Mouse (Mus musculus): ENCODE results near the gene Smg5. TPM values are rescaled to one million over a fixed set of nuclear protein-coding genes. Genes with fewer than 3 reads are reported as not detected.
"Not testable (repeated sequence)": the region's sequence is repeated elsewhere in the genome, so short reads cannot be mapped to it uniquely, and the experiment has no call there.

Gene Smg5
- 10 to 100 TPM; 63.7 to 71.6 TPM for total RNA-seq (2021)

DNA sequence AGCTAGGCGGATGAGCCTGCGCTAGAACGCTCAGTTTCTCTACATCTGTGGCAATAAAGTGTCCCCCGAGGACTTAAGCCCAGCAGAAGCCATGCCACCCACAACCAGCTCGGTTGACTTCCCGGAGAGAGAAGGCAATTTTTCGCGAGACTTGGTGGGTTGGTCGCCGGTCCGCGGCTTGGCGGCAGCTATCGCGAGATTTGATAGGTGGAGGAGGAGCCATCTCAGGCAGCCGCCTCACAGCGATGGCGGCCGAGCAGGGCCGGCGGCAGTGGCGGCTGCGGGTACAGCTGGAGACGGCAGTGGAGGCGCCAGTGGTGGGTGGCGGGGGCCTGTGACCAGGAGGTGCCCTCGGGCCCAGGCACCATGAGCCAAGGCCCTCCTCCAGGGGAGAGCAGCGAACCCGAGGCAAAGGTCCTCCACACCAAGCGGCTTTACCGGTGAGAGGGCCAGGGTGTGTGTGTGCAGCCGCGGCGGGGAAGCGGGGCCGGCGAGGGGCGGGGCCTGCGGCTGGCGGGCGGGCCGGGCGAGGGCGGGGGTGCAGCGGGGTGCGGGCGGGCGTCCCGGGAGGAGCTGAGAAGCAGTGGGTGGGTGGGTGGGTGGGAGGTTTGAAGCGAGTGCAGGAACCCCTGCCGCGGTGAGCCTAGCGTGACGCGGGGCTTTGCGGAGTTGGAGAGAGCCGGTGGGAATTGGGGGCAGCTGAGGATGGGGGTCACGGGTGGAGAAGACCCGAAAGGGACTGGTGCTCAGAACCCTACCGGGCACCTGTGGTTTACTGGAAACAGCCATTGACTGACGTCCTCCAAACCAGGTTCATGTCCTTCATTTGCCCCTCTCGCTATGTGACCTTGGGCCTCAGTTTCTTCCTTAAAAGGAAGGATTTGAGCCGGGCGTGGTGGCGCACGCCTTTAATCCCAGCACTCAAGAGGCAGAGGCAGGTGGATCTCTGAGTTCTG lies at the start of gene Smg5, which contains the start of gene Tmem79:
Smg5 (plus strand) TSS at position 203 of the 956 bp plus-strand sequence.
Tmem79 (minus strand) TSS at position 91 of the 956 bp plus-strand sequence.
- peak; percentile 91 to 95 for DNase-seq (ENCODE audit: extremely low spot score in 1 of 2, low spot score in 1 of 2)

DNA sequence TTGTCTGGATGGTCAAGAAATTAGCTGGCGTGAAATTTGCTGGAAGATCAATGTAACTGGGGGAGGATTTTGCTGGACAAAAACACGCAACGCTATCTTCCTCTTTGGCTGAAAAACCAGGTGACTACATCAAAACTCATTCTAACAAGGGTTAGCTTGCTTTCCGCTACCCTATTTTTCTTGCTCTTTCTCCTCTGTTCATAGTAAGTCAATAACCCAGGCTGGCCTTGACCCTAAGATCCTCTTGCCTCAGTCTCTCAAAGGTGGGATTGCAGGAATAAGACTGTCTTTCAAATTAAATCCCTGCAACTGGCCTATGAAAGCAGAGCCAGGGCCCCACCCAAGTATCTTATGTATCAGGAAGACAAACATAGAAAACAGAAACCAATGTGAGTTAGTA lies 49.0 kb upstream of the Smg5 start, which contains the start of gene Gm38392:
Gm38392 (minus strand) TSS at position 101 of the 400 bp plus-strand sequence.
- no peak for DNase-seq (ENCODE audit: extremely low spot score in 1 of 2, low spot score in 1 of 2)

- DNase-seq (ENCODE audit: extremely low spot score in 1 of 2, low spot score in 1 of 2) = not testable (repeated sequence)
These were observed 47.8 kb upstream of the Smg5 start for GRCm38 (mm10) chr3:88288133-88288713.

GRCm38 (mm10) chr3:88291970-88292369 lies 44.1 kb upstream of the Smg5 start:
- DNase-seq (ENCODE audit: extremely low spot score in 1 of 2, low spot score in 1 of 2) = no peak

- DNase-seq (ENCODE audit: extremely low spot score in 1 of 2, low spot score in 1 of 2) = not testable (repeated sequence)
These were observed 40.8 kb upstream of the Smg5 start for GRCm38 (mm10) chr3:88295272-88295671.

DNA sequence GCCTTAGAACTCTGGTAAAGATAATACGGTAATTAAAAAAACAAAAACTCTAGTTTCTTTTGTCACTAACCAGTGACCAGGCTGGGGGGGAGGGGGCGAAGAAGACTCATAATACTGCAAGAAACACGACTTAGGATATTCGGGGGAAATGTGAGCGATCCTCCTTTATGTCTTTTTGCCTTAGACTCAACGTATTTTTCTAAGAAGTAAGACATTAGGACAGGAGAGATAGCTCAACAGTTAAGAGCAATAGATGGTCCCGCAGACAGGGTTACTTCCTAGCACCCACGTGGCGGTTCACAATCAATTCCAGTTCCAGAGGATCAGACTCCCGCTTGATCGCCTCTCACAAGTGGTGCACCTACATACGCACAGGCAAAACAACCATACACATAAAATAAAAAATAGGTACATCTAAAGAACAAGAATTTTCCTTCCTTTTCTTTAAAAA lies 39.9 kb upstream of the Smg5 start:
- DNase-seq (ENCODE audit: extremely low spot score in 1 of 2, low spot score in 1 of 2) = no peak

DNA sequence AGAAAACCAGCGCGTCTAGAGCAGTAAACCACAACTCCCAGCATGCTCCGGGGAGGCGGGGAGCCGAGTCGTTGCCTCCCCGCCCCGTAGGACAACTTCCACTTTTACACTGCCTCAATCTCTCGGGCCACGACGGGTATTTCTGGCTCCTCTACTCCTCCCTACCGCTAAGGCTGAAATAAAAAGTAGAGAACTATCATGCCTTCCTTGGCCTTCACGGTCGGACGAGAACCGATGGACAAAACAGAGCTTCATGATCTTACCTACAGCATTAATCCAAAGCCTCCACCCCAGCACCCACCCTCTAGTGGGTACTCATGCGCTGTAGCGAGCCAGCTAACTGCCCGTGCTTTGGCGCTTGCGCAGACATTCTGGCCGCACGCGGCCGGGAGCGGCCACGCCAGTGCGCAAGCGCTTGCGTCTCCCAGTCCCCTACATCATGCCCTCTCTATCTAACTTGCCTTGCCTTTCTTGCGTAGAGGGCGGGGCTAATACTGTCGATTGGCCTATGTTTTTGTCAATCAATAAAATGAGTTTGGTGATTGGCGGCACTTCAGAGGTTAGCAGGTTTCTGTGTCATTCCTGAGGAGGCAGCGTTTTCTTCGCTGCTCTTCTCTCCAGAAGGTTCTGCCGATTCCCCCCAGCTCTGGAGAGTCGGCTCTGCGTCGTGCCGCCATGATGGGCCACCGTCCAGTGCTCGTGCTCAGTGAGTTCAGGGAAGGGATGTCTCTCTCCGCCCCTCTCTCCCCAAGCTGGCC lies 39.3 kb upstream of the Smg5 start, which contains the start of the genes Tsacc and Cct3:
Tsacc (minus strand) TSS at position 439 of the 758 bp plus-strand sequence.
Cct3 (plus strand) TSS at position 556 of the 758 bp plus-strand sequence.
- peak; percentile 80 to 83 for DNase-seq (ENCODE audit: extremely low spot score in 1 of 2, low spot score in 1 of 2)

DNA sequence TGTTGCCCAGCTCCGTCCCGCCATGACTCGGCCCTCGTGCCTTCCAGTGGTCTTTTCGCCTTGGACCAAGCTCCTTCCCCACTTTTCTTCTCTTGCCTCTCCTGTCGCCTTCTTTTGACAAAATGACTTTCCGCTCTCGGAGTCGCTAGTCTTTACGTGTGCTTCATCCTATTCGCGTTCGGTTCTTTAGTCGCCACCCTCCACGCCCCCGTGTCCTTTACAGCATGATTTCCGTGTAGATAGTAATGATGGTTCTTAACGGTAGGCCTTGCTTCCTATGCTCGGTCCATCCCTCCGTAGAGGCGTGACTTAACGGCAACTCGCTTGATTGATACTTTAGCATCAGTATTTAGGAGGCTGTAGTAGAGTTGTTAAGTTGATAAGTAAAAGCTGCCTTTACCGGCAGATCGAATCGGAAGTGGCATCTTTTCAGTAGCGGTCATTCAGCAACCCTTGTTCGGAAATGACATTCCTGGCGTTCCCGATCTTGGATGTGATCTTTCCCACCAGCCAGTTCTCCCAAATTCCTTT lies 38.7 kb upstream of the Smg5 start:
- no peak for DNase-seq (ENCODE audit: extremely low spot score in 1 of 2, low spot score in 1 of 2)

GRCm38 (mm10) chr3:88299172-88299571 lies 36.9 kb upstream of the Smg5 start:
- DNase-seq (ENCODE audit: extremely low spot score in 1 of 2, low spot score in 1 of 2) = no peak

DNA sequence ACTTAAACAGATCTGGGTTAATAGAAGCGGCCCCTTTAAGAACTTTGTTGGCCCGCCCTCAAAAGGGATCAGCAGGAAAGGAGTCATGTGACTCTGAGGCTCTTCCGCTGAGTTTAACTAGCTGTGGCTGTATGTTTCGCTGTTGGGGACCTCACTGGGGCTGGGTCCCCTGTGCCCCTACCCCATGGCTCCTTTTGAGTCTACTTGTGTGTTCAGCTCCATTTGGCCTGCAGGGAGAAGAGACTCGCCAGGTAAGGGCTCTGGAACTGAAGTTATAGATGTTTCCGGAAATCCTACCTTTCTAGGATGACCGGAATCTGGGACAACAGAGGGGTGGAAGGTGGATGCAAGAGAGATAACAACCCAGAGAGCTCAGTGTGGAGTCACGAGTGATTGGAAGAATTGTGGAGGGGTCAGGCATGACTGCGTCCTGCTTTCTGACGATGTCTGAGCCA lies 11.1 kb upstream of the Smg5 start, which contains the start of gene Glmp:
Glmp (plus strand) TSS at position 73 of the 455 bp plus-strand sequence.
- DNase-seq (ENCODE audit: extremely low spot score in 1 of 2, low spot score in 1 of 2) = peak; percentile 20 to 55

GRCm38 (mm10) chr3:88328956-88329355 lies 7.1 kb upstream of the Smg5 start:
- no peak for DNase-seq (ENCODE audit: extremely low spot score in 1 of 2, low spot score in 1 of 2)

- peak in 1 of 2 experiments; percentile 36 for DNase-seq (ENCODE audit: extremely low spot score in 1 of 2, low spot score in 1 of 2)
These were observed 4.8 kb upstream of the Smg5 start for GRCm38 (mm10) chr3:88331282-88331681.

GRCm38 (mm10) chr3:88334029-88334658 lies 1.9 kb upstream of the Smg5 start:
- DNase-seq (ENCODE audit: extremely low spot score in 1 of 2, low spot score in 1 of 2) = no peak

DNA sequence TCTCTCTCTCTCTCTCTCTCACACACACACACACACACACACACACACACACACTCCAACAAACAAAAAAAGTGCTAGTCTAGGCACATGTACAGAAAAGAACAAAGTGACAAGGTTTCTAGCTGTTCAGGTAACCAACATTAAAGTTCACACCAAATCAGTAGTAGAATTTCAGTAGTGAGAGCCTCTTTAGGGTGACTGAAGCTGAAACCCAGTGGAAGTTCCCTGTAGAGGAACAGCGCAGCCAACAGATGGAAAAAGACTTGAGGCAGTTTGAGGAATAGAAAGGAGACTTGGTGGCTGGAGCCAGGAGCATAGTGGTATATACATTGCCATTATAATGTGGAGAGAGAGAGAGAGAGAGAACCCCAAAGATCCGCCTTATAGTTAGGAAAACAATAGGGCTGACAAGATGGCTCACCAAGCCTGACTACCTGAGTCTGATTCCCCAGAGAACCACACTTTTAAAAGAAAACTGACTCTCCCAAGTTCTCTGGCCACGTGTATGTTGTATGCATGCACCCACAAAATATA lies 1.1 kb upstream of the Smg5 start:
- DNase-seq (ENCODE audit: extremely low spot score in 1 of 2, low spot score in 1 of 2) = no peak

DNA sequence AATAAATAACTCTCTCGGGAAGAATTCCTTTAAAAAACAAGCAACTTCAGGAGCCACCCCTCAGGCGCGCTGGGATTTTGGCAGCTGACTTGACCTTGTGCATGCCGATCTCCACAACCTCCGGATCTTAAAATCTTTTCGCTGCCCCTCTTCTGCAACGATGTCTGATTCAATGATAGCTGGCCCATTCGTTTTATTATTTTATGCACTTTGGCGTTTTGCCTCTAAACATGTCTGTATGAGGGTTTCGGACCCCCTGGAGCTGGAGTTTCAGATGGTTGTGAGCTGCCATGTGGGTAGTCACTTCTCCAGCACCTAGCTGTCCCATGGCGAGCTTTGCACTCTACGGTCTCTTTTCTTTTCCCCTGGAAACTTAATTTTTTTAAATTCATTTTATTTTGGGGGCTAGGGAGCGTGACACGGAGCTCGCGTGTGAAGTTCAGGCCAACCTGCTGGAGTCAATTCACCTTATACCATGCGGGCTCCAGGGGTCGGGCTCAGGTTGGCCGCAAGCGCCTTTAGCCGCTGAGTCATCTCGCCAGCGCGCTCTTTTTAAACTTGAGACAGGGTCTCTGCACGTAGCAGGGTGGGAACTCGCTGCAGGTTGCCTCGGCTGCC lies 515 bp upstream of the Smg5 start:
- no peak for DNase-seq (ENCODE audit: extremely low spot score in 1 of 2, low spot score in 1 of 2)

DNA sequence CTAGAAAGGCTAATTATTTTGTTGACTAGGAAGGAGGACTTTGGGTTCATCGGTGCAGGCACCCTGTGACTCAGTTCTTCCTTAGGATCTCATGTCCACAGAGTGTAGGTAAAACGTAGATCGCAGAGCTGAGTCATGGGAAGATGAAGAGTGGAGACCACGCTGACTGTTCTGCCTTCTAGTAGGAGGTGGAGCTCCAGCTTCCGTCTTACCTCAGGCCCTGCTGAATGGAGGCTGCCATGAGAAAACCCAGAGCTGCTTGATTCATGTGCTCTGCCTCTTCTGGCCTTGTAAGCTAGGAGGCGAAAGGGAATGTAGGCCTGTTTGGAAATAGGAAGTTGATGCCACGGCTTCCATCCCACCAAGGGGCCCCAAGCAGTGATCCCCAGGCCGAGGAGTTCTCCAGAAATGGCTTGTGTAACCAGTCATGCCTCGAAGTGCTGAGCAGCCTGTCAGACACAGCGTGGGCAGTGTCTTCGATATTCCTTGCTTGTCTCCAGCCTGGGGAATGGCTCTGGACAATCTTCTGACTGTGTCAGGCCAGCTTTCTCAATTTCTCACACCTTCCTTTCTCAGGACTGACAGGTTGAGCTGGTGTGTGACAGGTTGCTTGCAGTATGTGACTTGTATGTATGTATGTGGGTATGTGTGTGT lies 1.4 kb downstream of the Smg5 start:
- DNase-seq (ENCODE audit: extremely low spot score in 1 of 2, low spot score in 1 of 2) = no peak

GRCm38 (mm10) chr3:88338316-88338715 lies 2.3 kb downstream of the Smg5 start:
- DNase-seq (ENCODE audit: extremely low spot score in 1 of 2, low spot score in 1 of 2) = no peak

DNA sequence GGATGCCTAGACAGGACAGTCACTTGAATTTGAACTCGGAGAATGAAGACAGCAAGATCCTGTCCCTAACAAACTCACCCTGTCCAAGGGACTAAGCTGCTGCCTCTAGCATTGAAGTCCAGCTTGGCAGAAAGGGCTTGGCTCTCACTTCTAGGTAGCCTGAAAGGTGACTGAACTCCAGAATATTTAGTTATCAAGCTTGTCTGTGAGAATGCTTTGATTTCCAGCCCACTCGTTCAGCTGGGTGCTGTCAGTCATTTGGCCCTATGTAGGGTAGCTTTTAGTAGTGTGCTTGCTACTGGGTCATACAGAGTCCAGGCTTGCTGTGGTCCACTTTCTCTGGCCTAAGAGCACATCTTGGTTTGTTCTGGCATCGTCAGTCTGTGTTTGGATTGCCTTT lies 2.9 kb downstream of the Smg5 start:
- no peak for DNase-seq (ENCODE audit: extremely low spot score in 1 of 2, low spot score in 1 of 2)
